ENCODE assay signal across 10 mouse cellular contexts in the genomic region with DNA sequence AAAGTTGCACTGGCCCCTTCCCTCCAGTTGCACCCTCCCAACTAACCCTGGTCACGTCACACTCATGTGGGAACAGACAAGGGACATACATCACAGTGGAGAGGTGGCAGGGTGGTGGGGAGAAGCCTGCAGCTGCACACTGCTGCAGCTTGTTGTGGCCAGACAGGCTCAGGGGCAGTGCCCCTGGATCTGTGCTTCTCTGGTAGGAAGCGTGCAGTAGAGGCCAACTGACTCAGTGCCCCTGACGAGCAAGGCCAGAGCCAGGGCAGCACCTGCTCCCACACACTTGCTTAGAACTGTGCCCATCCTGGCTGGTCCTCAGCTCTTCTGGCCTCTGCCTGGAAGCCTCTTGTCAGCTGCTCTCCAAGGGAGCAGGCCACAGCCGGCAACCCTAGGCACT. TPM values are rescaled to one million over a fixed set of nuclear protein-coding genes. Genes with fewer than 3 reads are reported as not detected.
DNase-seq lines count a peak whose midpoint lies in the region; ATAC-seq lines count a peak whose summit lies in the region.
"Had no signal": no experiment of that assay in that cellular context is flagged by ENCODE, and none has a peak within 500 bp of the region (broad histone marks: within the 10 kb centered on the region; RNA-seq: fewer than 3 reads in every experiment).

No protein-coding gene starts in this region.

- H3K9me3 ChIP-seq in kidney, embryonic 15.5 days (replicated peaks): no peaks in the 10 kb centered on the region
- no peaks in the 10 kb centered on the region for H3K9me3 ChIP-seq in embryonic facial prominence, embryonic 11.5 days (replicated peaks; ENCODE audit: control insufficient read depth, low read length)
- H3K9me3 ChIP-seq in hindbrain, embryonic 12.5 days (replicated peaks): no peaks in the 10 kb centered on the region
- no peaks in the 10 kb centered on the region for H3K9me3 ChIP-seq in midbrain, embryonic 11.5 days (ENCODE audit: control insufficient read depth, low read length)

- no peak for DNase-seq in kidney, postnatal 14 days
- no peak for DNase-seq in embryonic facial prominence, embryonic 11.5 days (ENCODE audit: low spot score)
- DNase-seq in midbrain, embryonic 11.5 days (ENCODE audit: low spot score, missing footprints): peak; percentile 83
- DNase-seq in lung, postnatal 10 days: no peak
- no peak for DNase-seq in lung, postnatal 36 days
- no peak for DNase-seq in layer of hippocampus, adult 11-12 months (ENCODE audit: low spot score)
- DNase-seq: layer of hippocampus, postnatal 36 days had no signal

- no peak for ATAC-seq in kidney, embryonic 15.5 days (replicated peaks; ENCODE audit: low FRiP score)
- no peak for ATAC-seq in embryonic facial prominence, embryonic 11.5 days (replicated peaks; ENCODE audit: insufficient number of reproducible peaks, low FRiP score, low TSS enrichment, low read depth)
- no peak for ATAC-seq in hindbrain, embryonic 12.5 days (ENCODE audit: low FRiP score)
- no peak for ATAC-seq in midbrain, embryonic 11.5 days (ENCODE audit: low FRiP score)
- ATAC-seq: Patski had no signal

- peaks cover 41% of the 10 kb centered on the region for H3K4me1 ChIP-seq in kidney, embryonic 15.5 days
- peaks cover 9% of the 10 kb centered on the region for H3K4me1 ChIP-seq in embryonic facial prominence, embryonic 11.5 days (ENCODE audit: control insufficient read depth, insufficient read depth, low read length)
- peaks cover 34% of the 10 kb centered on the region for H3K4me1 ChIP-seq in hindbrain, embryonic 12.5 days
- peaks cover 25% of the 10 kb centered on the region for H3K4me1 ChIP-seq in midbrain, embryonic 11.5 days (ENCODE audit: control insufficient read depth, insufficient read depth, low read length)

- peaks cover 67% of the 10 kb centered on the region for H3K36me3 ChIP-seq in kidney, embryonic 15.5 days
- H3K36me3 ChIP-seq in embryonic facial prominence, embryonic 11.5 days (replicated peaks; ENCODE audit: control insufficient read depth, insufficient read depth, low read depth, low read length): peaks cover 26% of the 10 kb centered on the region
- H3K36me3 ChIP-seq in hindbrain, embryonic 12.5 days: peaks cover 65% of the 10 kb centered on the region
- peaks cover 33% of the 10 kb centered on the region for H3K36me3 ChIP-seq in midbrain, embryonic 11.5 days (ENCODE audit: control insufficient read depth, insufficient read depth, low read length)

- H3K4me2 ChIP-seq in kidney, embryonic 15.5 days: peak overlapping the region; percentile 97; the same call in 1 of the 2 replicates
- no peak overlapping the region; the same call in 1 of the 2 replicates for H3K4me2 ChIP-seq in embryonic facial prominence, embryonic 11.5 days (ENCODE audit: low read depth, low read length)
- H3K4me2 ChIP-seq in hindbrain, embryonic 12.5 days (replicated peaks): peak overlapping the region; percentile 98
- peak overlapping the region; percentile 70; the same call in 1 of the 2 replicates for H3K4me2 ChIP-seq in midbrain, embryonic 11.5 days

- peak overlapping the region; percentile 77 for H3K4me3 ChIP-seq in kidney, embryonic 15.5 days (replicated peaks)
- H3K4me3 ChIP-seq in embryonic facial prominence, embryonic 11.5 days (ENCODE audit: low read depth, low read length): peak overlapping the region; percentile 89; the same call in 1 of the 2 replicates
- H3K4me3 ChIP-seq in hindbrain, embryonic 12.5 days: peak overlapping the region; percentile 78; the same call in 1 of the 2 replicates
- peak overlapping the region; percentile 90; the same call in 1 of the 2 replicates for H3K4me3 ChIP-seq in midbrain, embryonic 11.5 days (ENCODE audit: low read depth, low read length)

- peak overlapping the region; percentile 92; the same call in 1 of the 2 replicates for H3K9ac ChIP-seq in kidney, embryonic 15.5 days
- H3K9ac ChIP-seq in embryonic facial prominence, embryonic 11.5 days (replicated peaks; ENCODE audit: low read length): no peak overlapping the region
- 0 out of 2 replicates have a peak overlapping the region, but pooled peaks have one; percentile 14 for H3K9ac ChIP-seq in hindbrain, embryonic 12.5 days
- 0 out of 2 replicates have a peak overlapping the region, but pooled peaks have one; percentile 90 for H3K9ac ChIP-seq in midbrain, embryonic 11.5 days (ENCODE audit: low read length)

- WGBS in kidney, embryonic 15.5 days: 74% methylated on average over 4 of the region's 4 CpGs
- 86% methylated on average over 4 of the region's 4 CpGs for WGBS in embryonic facial prominence, embryonic 11.5 days
- 88% methylated on average over 4 of the region's 4 CpGs for WGBS in hindbrain, embryonic 12.5 days
- WGBS in midbrain, embryonic 11.5 days: 85% methylated on average over 4 of the region's 4 CpGs

- no peaks in the 10 kb centered on the region for H3K27me3 ChIP-seq in kidney, embryonic 15.5 days
- H3K27me3 ChIP-seq in embryonic facial prominence, embryonic 11.5 days (ENCODE audit: control insufficient read depth, insufficient read depth, low read length): no peaks in the 10 kb centered on the region
- H3K27me3 ChIP-seq in hindbrain, embryonic 12.5 days: no peaks in the 10 kb centered on the region
- no peaks in the 10 kb centered on the region for H3K27me3 ChIP-seq in midbrain, embryonic 11.5 days (ENCODE audit: control insufficient read depth, insufficient read depth, low read length)
- H3K27me3 ChIP-seq: Patski had no signal

- no peak overlapping the region for H3K27ac ChIP-seq in kidney, embryonic 15.5 days
- no peak overlapping the region for H3K27ac ChIP-seq in embryonic facial prominence, embryonic 11.5 days (replicated peaks; ENCODE audit: low read depth, low read length)
- no peak overlapping the region for H3K27ac ChIP-seq in hindbrain, embryonic 12.5 days
- H3K27ac ChIP-seq in midbrain, embryonic 11.5 days (ENCODE audit: low read depth, low read length): no peak overlapping the region

RNA-seq across cellular contexts. Expression of gene Nme3, which starts 1.3 kb away (rescaled TPM):
- 77.2 and 80.0 TPM in 2 replicates for polyA plus RNA-seq in kidney, embryonic 15.5 days (2015; fragmentation: Nextera tagmentation; extraction: Ambion mirVana)
- 49.4 and 52.8 TPM in 2 replicates for polyA plus RNA-seq in embryonic facial prominence, embryonic 11.5 days (2014; fragmentation: Nextera tagmentation; extraction: Ambion mirVana)
- 49.8 and 50.4 TPM in 2 replicates for polyA plus RNA-seq in hindbrain, embryonic 12.5 days (2016; fragmentation: Nextera tagmentation; extraction: Ambion mirVana)
- 48.0 and 49.5 TPM in 2 replicates for polyA plus RNA-seq in midbrain, embryonic 11.5 days (2014; fragmentation: Nextera tagmentation; extraction: Ambion mirVana)

RNA-seq across cellular contexts. Expression of gene Mrps34, which starts 2.7 kb away (rescaled TPM):
- polyA plus RNA-seq in kidney, embryonic 15.5 days (2015; fragmentation: Nextera tagmentation; extraction: Ambion mirVana): 94.0 and 105 TPM in 2 replicates
- polyA plus RNA-seq in embryonic facial prominence, embryonic 11.5 days (2014; fragmentation: Nextera tagmentation; extraction: Ambion mirVana): 68.6 and 84.7 TPM in 2 replicates
- 85.1 and 86.7 TPM in 2 replicates for polyA plus RNA-seq in hindbrain, embryonic 12.5 days (2016; fragmentation: Nextera tagmentation; extraction: Ambion mirVana)
- polyA plus RNA-seq in midbrain, embryonic 11.5 days (2014; fragmentation: Nextera tagmentation; extraction: Ambion mirVana): 68.6 and 73.2 TPM in 2 replicates

RNA-seq across cellular contexts. Expression of gene Eme2, which starts 2.7 kb away (rescaled TPM):
- 31.5 and 33.1 TPM in 2 replicates for polyA plus RNA-seq in kidney, embryonic 15.5 days (2015; fragmentation: Nextera tagmentation; extraction: Ambion mirVana)
- 15.9 and 18.2 TPM in 2 replicates for polyA plus RNA-seq in embryonic facial prominence, embryonic 11.5 days (2014; fragmentation: Nextera tagmentation; extraction: Ambion mirVana)
- 39.3 and 45.5 TPM in 2 replicates for polyA plus RNA-seq in hindbrain, embryonic 12.5 days (2016; fragmentation: Nextera tagmentation; extraction: Ambion mirVana)
- 18.4 and 20.8 TPM in 2 replicates for polyA plus RNA-seq in midbrain, embryonic 11.5 days (2014; fragmentation: Nextera tagmentation; extraction: Ambion mirVana)

RNA-seq across cellular contexts. Expression of gene Spsb3, which starts 11.2 kb away (rescaled TPM):
- polyA plus RNA-seq in kidney, embryonic 15.5 days (2015; fragmentation: Nextera tagmentation; extraction: Ambion mirVana): 40.6 and 43.7 TPM in 2 replicates
- polyA plus RNA-seq in embryonic facial prominence, embryonic 11.5 days (2014; fragmentation: Nextera tagmentation; extraction: Ambion mirVana): 34.8 and 39.8 TPM in 2 replicates
- 51.5 and 54.8 TPM in 2 replicates for polyA plus RNA-seq in hindbrain, embryonic 12.5 days (2016; fragmentation: Nextera tagmentation; extraction: Ambion mirVana)
- polyA plus RNA-seq in midbrain, embryonic 11.5 days (2014; fragmentation: Nextera tagmentation; extraction: Ambion mirVana): 37.3 and 44.4 TPM in 2 replicates

RNA-seq across cellular contexts. Expression of gene Nubp2, which starts 11.5 kb away (rescaled TPM):
- 54.2 and 57.8 TPM in 2 replicates for polyA plus RNA-seq in kidney, embryonic 15.5 days (2015; fragmentation: Nextera tagmentation; extraction: Ambion mirVana)
- polyA plus RNA-seq in embryonic facial prominence, embryonic 11.5 days (2014; fragmentation: Nextera tagmentation; extraction: Ambion mirVana): 61.0 and 63.9 TPM in 2 replicates
- polyA plus RNA-seq in hindbrain, embryonic 12.5 days (2016; fragmentation: Nextera tagmentation; extraction: Ambion mirVana): 62.3 and 63.5 TPM in 2 replicates
- polyA plus RNA-seq in midbrain, embryonic 11.5 days (2014; fragmentation: Nextera tagmentation; extraction: Ambion mirVana): 70.4 and 73.8 TPM in 2 replicates
